Mouse (Mus musculus) cerebellum, postnatal 14 days (tissue): ENCODE measurements at regions not wholly inside any gene's neighbourhood (a gene's known extent, or its start where the extent isn't known, plus 50 kb on each side); places are given as distances from the start of the nearest gene placed in this dataset.

ENCODE experiments used
- DNase-seq, 2 experiments: peaks; one replicate each; pipeline ENCODE4 v3.0.0; 2021; ENCODE audit warnings: mixed read lengths in 2 of 2

GRCm38 (mm10) chrX:82741478-82741877, 207.2 kb upstream of the Dmd start:
- no peak for DNase-seq

DNA sequence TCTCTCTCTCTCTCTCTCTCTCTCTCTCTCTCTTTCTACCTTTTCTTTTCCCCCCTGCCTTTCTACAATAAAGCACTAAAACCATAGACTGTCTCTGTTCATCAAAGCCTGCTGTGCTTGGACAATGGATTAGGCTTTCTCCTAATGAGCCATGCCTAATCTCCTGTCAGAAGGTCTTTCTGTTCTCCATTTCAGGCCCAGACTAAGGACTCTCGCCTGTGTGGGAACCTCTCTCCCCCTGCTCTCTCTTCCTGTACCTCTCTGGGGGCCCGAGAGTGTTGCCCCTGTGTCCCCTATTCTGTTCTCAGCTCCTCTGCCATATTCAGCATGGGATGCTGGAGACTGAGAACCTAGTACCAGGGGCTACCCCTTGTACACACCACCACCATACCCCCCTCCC, 184.5 kb upstream of the Dmd start:
- DNase-seq = no peak

- DNase-seq = no peak
These were observed 139.5 kb upstream of the Dmd start for GRCm38 (mm10) chrX:82809171-82809570.

DNA sequence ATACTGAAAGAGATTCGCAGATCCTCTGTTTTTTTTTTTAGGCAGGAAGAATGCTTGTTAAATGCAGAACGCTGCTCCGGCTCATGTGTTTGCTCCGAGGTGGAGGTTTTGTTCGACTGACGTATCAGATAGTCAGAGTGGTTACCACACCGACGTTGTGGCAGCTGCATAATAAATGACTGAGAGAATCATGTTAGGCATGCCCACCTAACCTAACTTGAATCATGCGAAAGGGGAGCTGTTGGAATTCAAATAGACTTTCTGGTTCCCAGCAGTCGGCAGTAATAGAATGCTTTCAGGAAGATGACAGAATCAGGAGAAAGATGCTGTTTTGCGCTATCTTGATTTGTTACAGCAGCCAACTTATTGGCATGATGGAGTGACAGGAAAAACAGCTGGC, 134.1 kb upstream of the Dmd start:
- DNase-seq = peak in 1 of 2 experiments; percentile 3

DNA sequence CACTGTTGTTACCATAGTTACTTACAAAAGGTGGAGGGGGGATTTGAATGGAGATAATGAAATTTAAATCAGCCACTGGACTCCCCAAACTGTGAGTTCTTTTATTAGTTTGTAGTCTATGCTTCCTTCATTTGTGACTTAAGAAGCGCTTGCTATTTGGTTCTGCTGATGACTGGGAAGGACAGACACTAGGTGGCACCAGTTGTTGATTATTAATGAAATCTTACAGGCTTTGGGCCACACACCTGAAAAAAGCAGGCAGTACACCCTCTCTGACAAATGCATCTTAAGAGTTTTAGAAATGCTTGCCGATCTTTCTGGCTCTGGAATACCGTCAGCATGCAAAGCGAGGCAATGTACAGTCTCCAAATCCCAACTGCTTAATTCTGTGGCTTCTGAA, 131.6 kb upstream of the Dmd start:
- DNase-seq = peak; percentile 31 to 32

DNA sequence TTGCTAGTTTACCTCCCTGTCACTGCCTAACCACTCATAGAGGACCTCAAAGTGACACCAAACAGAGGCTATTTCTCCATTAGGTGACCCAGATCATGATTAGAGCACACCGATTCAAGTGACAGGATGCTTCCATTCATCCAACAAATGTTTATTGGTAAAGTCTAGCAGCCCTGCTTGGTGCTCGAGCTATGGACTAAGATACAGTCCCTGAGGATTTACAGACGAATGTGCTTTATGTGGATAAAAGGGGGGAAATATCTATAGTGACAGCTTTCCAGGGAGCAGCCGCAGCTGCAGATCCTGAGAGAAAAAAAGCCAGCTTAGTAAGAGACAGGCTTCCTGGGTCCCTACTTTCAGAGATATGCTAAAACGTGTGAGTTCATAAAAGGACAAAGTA, 125.1 kb upstream of the Dmd start:
- DNase-seq = no peak

- no peak for DNase-seq
These were observed 82.6 kb upstream of the Dmd start for GRCm38 (mm10) chrX:82866116-82866515.
